Comparison of ENCODE assay signal across 23 mouse cellular contexts in the genomic region with DNA sequence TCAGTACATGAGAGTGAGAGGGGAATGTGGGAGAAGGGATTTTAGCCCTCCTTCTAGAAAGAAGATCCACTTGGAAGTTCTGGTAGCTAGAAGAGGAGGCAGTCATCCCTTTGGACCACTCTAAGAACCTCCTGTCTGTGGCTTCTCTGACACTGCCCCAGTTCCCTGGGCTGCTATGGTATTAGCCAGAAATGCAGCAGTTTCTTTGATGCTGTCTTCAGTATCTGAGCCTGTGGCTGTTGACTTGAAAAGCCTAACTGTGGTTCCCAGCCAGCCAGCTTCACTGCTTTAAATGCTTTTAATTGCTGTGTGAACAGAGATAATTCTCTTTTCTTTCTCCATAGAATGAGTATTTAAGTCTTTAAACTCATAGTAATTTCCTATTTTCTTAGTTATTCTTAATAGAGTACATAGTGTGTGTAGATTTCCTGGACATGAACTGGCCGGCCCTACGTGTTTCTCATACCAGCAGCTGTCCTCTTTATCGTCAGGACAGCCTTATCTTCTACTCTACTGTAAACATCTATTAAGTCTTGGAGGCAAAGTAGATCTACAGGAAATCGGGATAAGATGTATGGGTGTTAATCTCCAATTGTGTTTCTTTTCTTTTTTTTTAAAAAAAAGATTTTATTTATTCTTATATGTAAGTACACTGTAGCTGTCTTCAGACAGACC.
"Had no signal": no experiment of that assay in that cellular context is flagged by ENCODE, and none has a peak within 500 bp of the region (broad histone marks: within the 10 kb centered on the region; RNA-seq: fewer than 3 reads in every experiment).

No protein-coding gene starts in this region.

- H3K4me3 ChIP-seq: heart, adult 2 months; heart, embryonic 13.5 days; heart, embryonic 15.5 days; hindbrain, embryonic 13.5 days; hindbrain, embryonic 15.5 days; limb, embryonic 13.5 days; limb, embryonic 15.5 days had no signal

- H3K4me2 ChIP-seq: heart, embryonic 11.5 days; heart, embryonic 13.5 days; heart, embryonic 15.5 days; hindbrain, embryonic 13.5 days; hindbrain, embryonic 15.5 days; limb, embryonic 13.5 days; limb, embryonic 15.5 days had no signal

- H3K4me1 ChIP-seq: heart, embryonic 15.5 days; hindbrain, embryonic 13.5 days; hindbrain, embryonic 15.5 days; limb, embryonic 13.5 days; limb, embryonic 15.5 days had no signal

- H3K27ac ChIP-seq: heart, adult 2 months; heart, embryonic 13.5 days; heart, embryonic 15.5 days; hindbrain, embryonic 13.5 days; hindbrain, embryonic 15.5 days; hindbrain, postnatal 0 days; limb, embryonic 13.5 days; limb, embryonic 15.5 days had no signal

- ATAC-seq: hindbrain, postnatal 0 days; intestine, postnatal 0 days had no signal

- H3K9ac ChIP-seq: heart, embryonic 13.5 days; heart, embryonic 15.5 days; hindbrain, embryonic 13.5 days; hindbrain, embryonic 15.5 days; limb, embryonic 13.5 days; limb, embryonic 15.5 days had no signal

- DNase-seq: gastrocnemius, postnatal 14 days; gastrocnemius, postnatal 36 days; heart, adult 11 months; heart, adult 2 months; heart, postnatal 14 days; heart, postnatal 36 days; kidney, adult 18-20 months; kidney, adult 8-10 months; kidney, postnatal 10 days; kidney, postnatal 25 days; kidney, postnatal 4 days; layer of hippocampus, adult 9-11 months; layer of hippocampus, postnatal 36 days; left cerebral cortex, postnatal 4 days had no signal

- H3K9me3 ChIP-seq: heart, embryonic 13.5 days; heart, embryonic 15.5 days; hindbrain, embryonic 13.5 days; hindbrain, embryonic 15.5 days; limb, embryonic 13.5 days; limb, embryonic 15.5 days had no signal

- H3K27me3 ChIP-seq: heart, embryonic 13.5 days; heart, embryonic 15.5 days; hindbrain, embryonic 13.5 days; hindbrain, embryonic 15.5 days; limb, embryonic 13.5 days; limb, embryonic 15.5 days had no signal
